Mouse (Mus musculus) left cerebral cortex, adult 2 months (tissue): ENCODE data around the gene Gm42957. TPM values are rescaled to one million over a fixed set of nuclear protein-coding genes. Genes with fewer than 3 reads are reported as not detected.

Source experiments
- DNase-seq, 2 experiments: peaks; one replicate each; pipeline ENCODE4 v3.0.0; 2021 to 2022; ENCODE audit warnings: low spot score in 2 of 2, mixed read lengths in 1 of 2; ENCODE audit errors: extremely low spot score in 1 of 2
- H3K27ac ChIP-seq: fragments of 200-600 bp; 2 replicates; pipeline ENCODE4 v1.8.1; 2022
- H3K4me3 ChIP-seq: fragments of 200-600 bp; 2 replicates; pipeline ENCODE4 v1.8.1; 2022
- CTCF ChIP-seq: fragments of 200-600 bp; IDR thresholded peaks from 2 replicates; pipeline ENCODE4 v1.8.1; 2022; ENCODE audit warnings: antibody characterized with exemption, mild to moderate bottlenecking, moderate library complexity
- intact Hi-C: fragments of 180-260 bp; cut with DNase I; formaldehyde crosslinking; loops from one replicate; pipeline ENCODE4 v1.15.1; 2025
- total RNA-seq, 2 experiments: library from RNA; stranded (reverse); gene quantifications; 2 replicates each; pipeline ENCODE4 v1.2.3; 2021

Gm42957 gene
- total RNA-seq, 2 experiments from 2014 or later, result 0.41 to 0.68 TPM

DNA sequence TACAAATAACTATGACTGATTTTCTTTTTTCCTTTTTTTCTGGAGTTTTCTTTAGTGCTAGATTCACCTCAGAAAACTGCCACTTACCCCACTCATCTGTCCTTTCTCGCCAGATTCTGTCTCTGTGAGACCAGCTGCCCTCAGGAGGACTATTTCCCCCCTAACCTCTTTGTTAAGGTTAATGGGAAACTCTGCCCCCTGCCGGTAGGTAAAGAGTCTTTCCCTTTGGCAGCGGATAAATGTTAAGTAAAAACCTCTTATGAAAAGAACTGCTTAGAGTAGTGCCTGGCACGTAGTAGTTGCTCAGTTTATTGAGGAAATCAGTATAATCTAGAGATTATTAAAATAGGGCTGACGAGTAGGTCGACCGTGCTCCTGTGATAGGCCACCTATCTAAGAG lies 65.1 kb downstream of the Gm42957 start:
- intact Hi-C loops, result loop anchor here (2.0 kb wide), 1 partner anchor 154 kb away; no protein-coding TSS in a partner anchor
- peak; percentile 64 for TF ChIP-seq CTCF
- Histone ChIP-seq H3K27ac (no peak overlapping the region), H3K4me3 (no peak overlapping the region)
- no peak for DNase-seq

DNA sequence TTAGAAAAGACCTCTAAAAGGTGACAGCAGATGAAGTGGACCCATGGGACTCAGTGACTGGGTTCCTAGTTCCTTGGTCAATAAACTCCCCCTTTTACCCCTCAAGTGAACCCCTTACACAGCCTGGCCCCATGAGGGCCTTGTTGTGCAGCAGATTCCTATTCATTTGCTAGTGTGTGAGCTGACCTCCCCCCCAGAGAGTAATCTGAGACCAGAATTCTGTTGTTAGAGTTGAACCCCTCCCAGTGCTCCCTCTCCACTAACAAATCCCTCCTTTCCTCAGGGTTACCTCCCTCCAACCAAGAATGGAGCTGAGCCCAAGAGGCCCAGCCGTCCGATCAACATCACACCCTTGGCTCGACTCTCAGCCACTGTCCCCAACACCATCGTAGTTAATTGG lies 65.7 kb downstream of the Gm42957 start:
- no peak for DNase-seq
- no peak overlapping the region for H3K4me3 ChIP-seq
- no peak for TF ChIP-seq CTCF
- H3K27ac ChIP-seq, result no peak overlapping the region
- intact Hi-C loops, result loop anchor here (2.0 kb wide), 1 partner anchor 154 kb away; no protein-coding TSS in a partner anchor

Other genes with a start within 250 kb of the Gm42957 start
- not detected for gene BC107364, start 183.2 kb upstream of the Gm42957 start, total RNA-seq
- gene Hfe2, start 110.3 kb upstream of the Gm42957 start, total RNA-seq, result 1 to 10 TPM; 1.7 to 1.8 TPM
- 10 to 100 TPM; 22.4 to 28.2 TPM for gene Txnip, start 77.5 kb upstream of the Gm42957 start, total RNA-seq
- not detected for gene Gm16253, start 58.5 kb upstream of the Gm42957 start, total RNA-seq
- 10 to 100 TPM; 26.6 to 28.1 TPM for gene Polr3gl, start 41.3 kb upstream of the Gm42957 start, total RNA-seq
- 10 to 100 TPM; 66.8 to 70.3 TPM for gene Ankrd34a, start 38.8 kb upstream of the Gm42957 start, total RNA-seq
- gene Lix1l, start 34.3 kb upstream of the Gm42957 start, total RNA-seq, result 10 to 100 TPM; 18.6 to 21.5 TPM
- 10 to 100 TPM; 37.6 to 38.5 TPM for gene Rbm8a, start 5.5 kb upstream of the Gm42957 start, total RNA-seq
- 10 to 100 TPM; 53.0 to 56.3 TPM for gene Pex11b, start 98 bp upstream of the Gm42957 start, total RNA-seq
- 1 to 10 TPM; 2.9 to 3.6 TPM for gene Itga10, start 10.1 kb downstream of the Gm42957 start, total RNA-seq
- 1 to 10 TPM; 8.3 to 9.5 TPM for gene Ankrd35, start 34.7 kb downstream of the Gm42957 start, total RNA-seq
- 10 to 100 TPM; 23.6 to 30.3 TPM for gene Pias3, start 60.9 kb downstream of the Gm42957 start, total RNA-seq
- gene Nudt17, start 73.1 kb downstream of the Gm42957 start, total RNA-seq, result 10 to 100 TPM in 1 of 2 experiments, 1 to 10 TPM in 1; 8.7 to 10.4 TPM
- 10 to 100 TPM; 22.7 to 25.3 TPM for gene Polr3c, start 92.2 kb downstream of the Gm42957 start, total RNA-seq
- 10 to 100 TPM; 58.3 to 61.9 TPM for gene Rnf115, start 92.2 kb downstream of the Gm42957 start, total RNA-seq
- under 1 TPM in 1 of 2 experiments, not detected in 1; 0.14 TPM for gene Pdzk1, start 193.8 kb downstream of the Gm42957 start, total RNA-seq
- gene Cd160, start 193.9 kb downstream of the Gm42957 start, total RNA-seq, result not detected